8 mouse cellular contexts compared by ENCODE assay signal in genomic region chr8:84970913-84971312, GRCm38 (mm10). TPM values are rescaled to one million over a fixed set of nuclear protein-coding genes. Genes with fewer than 3 reads are reported as not detected.
DNase-seq lines count a peak whose midpoint lies in the region; ATAC-seq lines count a peak whose summit lies in the region.

No protein-coding gene starts in this region.

- peaks cover 48% of the 10 kb centered on the region for H3K4me1 ChIP-seq in kidney, embryonic 15.5 days
- peaks cover 21% of the 10 kb centered on the region for H3K4me1 ChIP-seq in embryonic facial prominence, embryonic 14.5 days (ENCODE audit: control insufficient read depth, insufficient read depth, low read length)
- peaks cover 50% of the 10 kb centered on the region for H3K4me1 ChIP-seq in limb, embryonic 10.5 days
- peaks cover 54% of the 10 kb centered on the region for H3K4me1 ChIP-seq in neural tube, embryonic 15.5 days

- peak overlapping the region; percentile 81 for H3K9ac ChIP-seq in kidney, embryonic 15.5 days
- peak overlapping the region; percentile 86 for H3K9ac ChIP-seq in embryonic facial prominence, embryonic 14.5 days (ENCODE audit: low read depth, low read length)
- H3K9ac ChIP-seq in neural tube, embryonic 15.5 days (replicated peaks) = peak overlapping the region; percentile 87

- no peaks in the 10 kb centered on the region for H3K27me3 ChIP-seq in kidney, embryonic 15.5 days
- no peaks in the 10 kb centered on the region for H3K27me3 ChIP-seq in embryonic facial prominence, embryonic 14.5 days (replicated peaks; ENCODE audit: control insufficient read depth, insufficient read depth, low read length)
- no peaks in the 10 kb centered on the region for H3K27me3 ChIP-seq in limb, embryonic 10.5 days (ENCODE audit: low read depth, poor library complexity, severe bottlenecking)
- no peaks in the 10 kb centered on the region for H3K27me3 ChIP-seq in neural tube, embryonic 15.5 days (replicated peaks)

- H3K4me3 ChIP-seq in kidney, embryonic 15.5 days (replicated peaks) = peak overlapping the region; percentile 76
- H3K4me3 ChIP-seq in embryonic facial prominence, embryonic 14.5 days (ENCODE audit: low read depth, low read length) = peak overlapping the region; percentile 73
- H3K4me3 ChIP-seq in limb, embryonic 10.5 days = peak overlapping the region; percentile 69
- H3K4me3 ChIP-seq in neural tube, embryonic 15.5 days (replicated peaks) = peak overlapping the region; percentile 73

- DNase-seq in kidney, adult 8-10 months = no peak
- no peak for DNase-seq in embryonic facial prominence, embryonic 14.5 days (ENCODE audit: low spot score)
- DNase-seq in limb, embryonic 10.5 days (ENCODE audit: low spot score) = no peak
- DNase-seq in cerebellum, postnatal 14 days = no peak
- DNase-seq in adrenal gland, adult 2 months = no peak
- DNase-seq in urinary bladder, postnatal 36 days (ENCODE audit: low spot score in 2 of 2) = no peak

- H3K36me3 ChIP-seq in kidney, embryonic 15.5 days = peaks cover 44% of the 10 kb centered on the region
- H3K36me3 ChIP-seq in embryonic facial prominence, embryonic 14.5 days (ENCODE audit: control insufficient read depth, insufficient read depth, low read length) = peaks cover 45% of the 10 kb centered on the region
- H3K36me3 ChIP-seq in limb, embryonic 10.5 days = peaks cover 49% of the 10 kb centered on the region
- peaks cover 39% of the 10 kb centered on the region for H3K36me3 ChIP-seq in neural tube, embryonic 15.5 days

- no peak; the same call in 1 of the 2 replicates for ATAC-seq in kidney, embryonic 15.5 days (replicated peaks; ENCODE audit: low FRiP score)
- ATAC-seq in embryonic facial prominence, embryonic 14.5 days (ENCODE audit: low read depth) = no peak
- ATAC-seq in neural tube, embryonic 15.5 days (ENCODE audit: low FRiP score) = no peak

- peak overlapping the region; percentile 83 for H3K4me2 ChIP-seq in kidney, embryonic 15.5 days
- H3K4me2 ChIP-seq in embryonic facial prominence, embryonic 14.5 days (ENCODE audit: low read depth, low read length) = peak overlapping the region; percentile 94
- peak overlapping the region; percentile 71 for H3K4me2 ChIP-seq in neural tube, embryonic 15.5 days

- 69% methylated on average over 5 of the region's 5 CpGs for whole genome bisulfite sequencing in kidney, embryonic 15.5 days
- 51% methylated on average over 5 of the region's 5 CpGs for WGBS in embryonic facial prominence, embryonic 14.5 days
- 76% methylated on average over 5 of the region's 5 CpGs for WGBS in limb, embryonic 10.5 days
- WGBS in neural tube, embryonic 15.5 days = 69% methylated on average over 5 of the region's 5 CpGs

- H3K9me3 ChIP-seq in kidney, embryonic 15.5 days (replicated peaks) = no peaks in the 10 kb centered on the region
- H3K9me3 ChIP-seq in embryonic facial prominence, embryonic 14.5 days (ENCODE audit: control insufficient read depth, low read length) = no peaks in the 10 kb centered on the region
- no peaks in the 10 kb centered on the region for H3K9me3 ChIP-seq in limb, embryonic 10.5 days (replicated peaks)
- no peaks in the 10 kb centered on the region for H3K9me3 ChIP-seq in neural tube, embryonic 15.5 days (replicated peaks)

- no peak overlapping the region; the same call in 1 of the 2 replicates for H3K27ac ChIP-seq in kidney, embryonic 15.5 days
- no peak overlapping the region for H3K27ac ChIP-seq in embryonic facial prominence, embryonic 14.5 days (replicated peaks; ENCODE audit: low read depth, low read length)
- H3K27ac ChIP-seq in limb, embryonic 10.5 days = peak overlapping the region; percentile 97
- no peak overlapping the region; the same call in 1 of the 2 replicates for H3K27ac ChIP-seq in neural tube, embryonic 15.5 days (replicated peaks)

RNA-seq across cellular contexts. Expression of gene Rnaseh2a, which starts 1.3 kb away (rescaled TPM):
- 125 and 129 TPM in 2 replicates for polyA plus RNA-seq in kidney, embryonic 15.5 days (2015; fragmentation: Nextera tagmentation; extraction: Ambion mirVana)
- 73.7 and 88.9 TPM in 2 replicates for polyA plus RNA-seq in embryonic facial prominence, embryonic 14.5 days (2014; fragmentation: Nextera tagmentation; extraction: Ambion mirVana)
- polyA plus RNA-seq in limb, embryonic 10.5 days (2016; fragmentation: Nextera tagmentation; extraction: Ambion mirVana) = 156 and 168 TPM in 2 replicates
- polyA plus RNA-seq in neural tube, embryonic 15.5 days (2015; fragmentation: Nextera tagmentation; extraction: Ambion mirVana) = 55.0 and 81.5 TPM in 2 replicates
- total RNA-seq in adrenal gland, adult 2 months (2021) = 100 to 1,000 TPM in 1 of 2 experiments, 10 to 100 TPM in 1; 87.7 to 112 TPM
- polyA plus RNA-seq in adrenal gland, adult 2 months (2012; rRNA removed) = 61.7 and 76.6 TPM in 2 replicates

RNA-seq across cellular contexts. Expression of gene Prdx2, which starts 1.5 kb away (rescaled TPM):
- polyA plus RNA-seq in kidney, embryonic 15.5 days (2015; fragmentation: Nextera tagmentation; extraction: Ambion mirVana) = 808 and 824 TPM in 2 replicates
- polyA plus RNA-seq in embryonic facial prominence, embryonic 14.5 days (2014; fragmentation: Nextera tagmentation; extraction: Ambion mirVana) = 715 and 771 TPM in 2 replicates
- polyA plus RNA-seq in limb, embryonic 10.5 days (2016; fragmentation: Nextera tagmentation; extraction: Ambion mirVana) = 1,175 and 1,260 TPM in 2 replicates
- polyA plus RNA-seq in neural tube, embryonic 15.5 days (2015; fragmentation: Nextera tagmentation; extraction: Ambion mirVana) = 930 and 1,070 TPM in 2 replicates
- 100 to 1,000 TPM; 671 to 700 TPM for total RNA-seq in adrenal gland, adult 2 months (2021)
- polyA plus RNA-seq in adrenal gland, adult 2 months (2012; rRNA removed) = 181 and 240 TPM in 2 replicates

RNA-seq across cellular contexts. Expression of gene Gm49661, which starts 1.7 kb away (rescaled TPM):
- not detected in 2 replicates for polyA plus RNA-seq in kidney, embryonic 15.5 days (2015; fragmentation: Nextera tagmentation; extraction: Ambion mirVana)
- not detected in 2 replicates for polyA plus RNA-seq in embryonic facial prominence, embryonic 14.5 days (2014; fragmentation: Nextera tagmentation; extraction: Ambion mirVana)
- polyA plus RNA-seq in limb, embryonic 10.5 days (2016; fragmentation: Nextera tagmentation; extraction: Ambion mirVana) = not detected in 2 replicates
- not detected in 2 replicates for polyA plus RNA-seq in neural tube, embryonic 15.5 days (2015; fragmentation: Nextera tagmentation; extraction: Ambion mirVana)
- 1 to 10 TPM; 2.1 to 2.4 TPM for total RNA-seq in adrenal gland, adult 2 months (2021)
- polyA plus RNA-seq in adrenal gland, adult 2 months (2012; rRNA removed) = 2.1 TPM in 1 of 2 replicates, not detected in the other

RNA-seq across cellular contexts. Expression of gene Junb, which starts 7.6 kb away (rescaled TPM):
- polyA plus RNA-seq in kidney, embryonic 15.5 days (2015; fragmentation: Nextera tagmentation; extraction: Ambion mirVana) = 9.6 TPM in 2 replicates
- 16.8 and 18.4 TPM in 2 replicates for polyA plus RNA-seq in embryonic facial prominence, embryonic 14.5 days (2014; fragmentation: Nextera tagmentation; extraction: Ambion mirVana)
- 9.9 and 14.4 TPM in 2 replicates for polyA plus RNA-seq in limb, embryonic 10.5 days (2016; fragmentation: Nextera tagmentation; extraction: Ambion mirVana)
- 9.4 and 15.1 TPM in 2 replicates for polyA plus RNA-seq in neural tube, embryonic 15.5 days (2015; fragmentation: Nextera tagmentation; extraction: Ambion mirVana)
- 10 to 100 TPM; 37.0 to 90.7 TPM for total RNA-seq in adrenal gland, adult 2 months (2021)
- 78.9 and 91.4 TPM in 2 replicates for polyA plus RNA-seq in adrenal gland, adult 2 months (2012; rRNA removed)

RNA-seq across cellular contexts. Expression of gene Hook2, which starts 19.5 kb away (rescaled TPM):
- 25.3 and 27.0 TPM in 2 replicates for polyA plus RNA-seq in kidney, embryonic 15.5 days (2015; fragmentation: Nextera tagmentation; extraction: Ambion mirVana)
- polyA plus RNA-seq in embryonic facial prominence, embryonic 14.5 days (2014; fragmentation: Nextera tagmentation; extraction: Ambion mirVana) = 13.1 and 15.3 TPM in 2 replicates
- 16.0 and 19.1 TPM in 2 replicates for polyA plus RNA-seq in limb, embryonic 10.5 days (2016; fragmentation: Nextera tagmentation; extraction: Ambion mirVana)
- polyA plus RNA-seq in neural tube, embryonic 15.5 days (2015; fragmentation: Nextera tagmentation; extraction: Ambion mirVana) = 33.9 and 37.2 TPM in 2 replicates
- total RNA-seq in adrenal gland, adult 2 months (2021) = 1 to 10 TPM; 6.1 to 6.2 TPM
- polyA plus RNA-seq in adrenal gland, adult 2 months (2012; rRNA removed) = 6.5 and 6.7 TPM in 2 replicates
